Mouse (Mus musculus): ENCODE results near the gene Hoxd9.

Hoxd9 gene
- long read RNA-seq, experiment 1, partial matches to known transcripts: 0 of 3 reads
- long read RNA-seq, experiment 1, other reads (novel, unspliced or antisense): 0 of 3 reads
- long read RNA-seq, experiment 2, partial matches to known transcripts: 0 of 1 reads
- long read RNA-seq, experiment 2, other reads (novel, unspliced or antisense): 0 of 1 reads

DNA sequence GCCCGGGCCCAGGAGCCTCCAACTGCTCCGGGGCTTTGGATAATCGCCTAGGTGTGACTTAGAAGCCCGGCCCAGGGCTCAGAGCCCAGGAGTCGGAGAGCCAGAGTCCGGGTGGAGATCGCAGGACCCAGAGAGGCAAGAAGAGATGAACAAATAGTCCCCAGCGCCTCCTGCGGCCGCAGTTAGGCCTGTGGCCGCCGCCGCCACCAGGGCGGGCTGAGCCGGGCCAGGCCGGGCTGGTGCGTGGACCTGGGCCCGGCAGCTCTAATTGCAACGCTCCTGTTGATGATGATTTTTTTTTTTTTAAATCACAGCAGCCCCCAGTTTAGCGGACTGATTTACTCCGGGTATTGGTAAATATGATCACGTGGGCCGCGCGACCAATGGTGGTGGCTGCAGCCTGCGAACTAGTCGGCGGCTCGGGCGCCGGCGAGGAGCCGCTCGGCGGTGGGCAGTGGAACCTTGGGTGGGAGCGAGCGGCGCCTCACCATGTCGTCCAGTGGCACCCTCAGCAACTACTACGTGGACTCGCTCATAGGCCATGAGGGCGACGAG lies at the start of gene Hoxd9:
Gene Hoxd9 (plus strand): TSS at position 161 of the 555 bp plus-strand sequence.
- intact Hi-C loops (cut with DNase I): loop anchor here (10.0 kb wide), 1 partner anchor 617 kb away; no protein-coding TSS in a partner anchor

- intact Hi-C loops (cut with DNase I): loop anchor here (10.0 kb wide), 1 partner anchor 1378 kb away; the partner anchor contains the start of gene Sp9
Measured at GRCm38 (mm10) chr2:74652996-74653340, 44.6 kb upstream of the Hoxd9 start.

DNA sequence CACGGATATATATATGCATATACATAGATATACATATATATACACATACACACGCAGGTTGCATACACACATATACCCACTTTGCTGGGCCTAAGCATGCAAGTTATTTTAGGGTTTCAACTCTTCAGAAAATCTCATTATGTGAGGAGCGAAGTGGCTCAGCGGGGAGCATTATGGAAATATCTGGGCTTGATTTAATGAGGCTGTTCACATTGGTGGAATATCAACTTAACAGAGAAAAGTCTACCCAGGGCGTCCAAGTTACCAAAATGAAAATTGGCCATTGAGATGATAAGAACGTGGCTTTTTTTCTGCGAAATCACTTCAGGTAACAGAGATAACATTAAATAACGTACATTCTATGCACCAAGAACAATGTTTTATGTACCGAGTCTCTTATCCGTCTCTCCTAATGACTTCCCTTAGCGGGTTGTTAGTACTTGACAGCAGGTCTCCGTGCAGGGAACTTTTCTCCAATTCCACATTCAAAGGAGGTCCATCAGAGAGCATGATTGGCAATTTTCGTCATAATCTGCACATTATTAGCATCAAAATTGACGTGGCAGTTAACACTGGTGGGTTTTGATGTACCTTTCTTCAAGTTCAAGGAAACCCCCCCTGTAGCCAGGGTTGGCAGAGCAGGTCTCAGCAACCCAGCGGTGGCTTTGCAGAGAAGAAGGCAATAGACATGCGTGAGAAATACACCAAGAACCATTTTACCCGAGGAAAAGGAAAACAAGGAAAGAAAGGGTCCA lies 43.6 kb upstream of the Hoxd9 start:
- intact Hi-C loops (cut with DNase I): loop anchor here (10.0 kb wide), 1 partner anchor 1379 kb away; the partner anchor contains the start of gene Sp9

GRCm38 (mm10) chr2:74654743-74655419 lies 42.6 kb upstream of the Hoxd9 start:
- intact Hi-C loops (cut with DNase I): loop anchor here (10.0 kb wide), 1 partner anchor 1380 kb away; the partner anchor contains the start of gene Sp9

DNA sequence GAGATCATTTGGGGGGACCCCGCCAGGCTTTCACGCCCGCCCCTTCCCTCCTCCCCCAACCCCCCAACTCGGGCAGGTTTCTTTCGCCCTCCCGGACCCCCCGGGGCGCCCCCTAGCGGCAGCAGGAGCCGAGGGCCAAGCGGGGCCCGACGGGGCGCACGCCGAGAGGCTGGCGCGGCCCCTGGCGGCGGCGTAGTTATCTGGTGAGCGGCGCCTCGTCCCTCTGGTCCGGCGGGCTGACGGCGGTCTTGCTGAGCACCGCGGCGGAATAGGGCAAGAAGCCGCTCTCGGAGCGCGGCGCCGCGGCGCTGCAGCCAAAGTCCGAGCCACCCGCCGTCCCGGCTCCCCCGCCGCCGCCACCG lies 42.1 kb upstream of the Hoxd9 start:
- intact Hi-C loops (cut with DNase I): loop anchor here (10.0 kb wide), 1 partner anchor 1381 kb away; the partner anchor contains the start of gene Sp9

- intact Hi-C loops (cut with DNase I): loop anchor here (10.0 kb wide), 1 partner anchor 1381 kb away; the partner anchor contains the start of gene Sp9
Measured at GRCm38 (mm10) chr2:74655821-74656631, 41.5 kb upstream of the Hoxd9 start.

DNA sequence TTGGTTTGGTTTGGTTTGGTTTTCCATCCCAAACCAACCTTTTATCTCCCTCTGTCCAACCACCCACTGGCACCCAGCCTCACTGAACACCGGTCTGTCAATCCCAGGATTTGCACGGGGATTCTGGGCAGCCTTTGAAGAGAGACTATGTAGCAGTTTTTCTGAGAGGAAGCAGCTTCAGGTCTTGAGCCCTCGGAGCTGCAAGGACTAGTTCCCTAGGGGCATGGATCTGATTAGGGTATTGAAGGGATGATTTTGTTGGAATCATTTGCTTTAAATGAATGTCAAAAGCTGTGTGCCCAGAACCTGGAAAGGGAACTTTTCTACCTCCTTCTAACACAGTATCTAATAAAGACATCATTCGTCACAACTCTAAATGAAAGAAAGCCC lies 40.9 kb upstream of the Hoxd9 start:
- intact Hi-C loops (cut with DNase I): loop anchor here (10.0 kb wide), 1 partner anchor 1382 kb away; the partner anchor contains the start of gene Sp9

GRCm38 (mm10) chr2:74657251-74658023 lies 40.1 kb upstream of the Hoxd9 start:
- intact Hi-C loops (cut with DNase I): loop anchor here (10.0 kb wide), 1 partner anchor 1383 kb away; the partner anchor contains the start of gene Sp9

GRCm38 (mm10) chr2:74658024-74658666 lies 39.4 kb upstream of the Hoxd9 start:
- intact Hi-C loops (cut with DNase I): loop anchor here (10.0 kb wide), 1 partner anchor 1383 kb away; the partner anchor contains the start of gene Sp9

GRCm38 (mm10) chr2:74658667-74659371 lies 38.7 kb upstream of the Hoxd9 start:
- intact Hi-C loops (cut with DNase I): loop anchor here (10.0 kb wide), 1 partner anchor 1384 kb away; the partner anchor contains the start of gene Sp9

- intact Hi-C loops (cut with DNase I): loop anchor here (5.0 to 10.0 kb wide), 2 partner anchors 357 to 1385 kb away; partner anchors contain the start of gene Sp9
Measured at GRCm38 (mm10) chr2:74659507-74660005, 38.0 kb upstream of the Hoxd9 start, which contains the start of gene Evx2. Evx2 (minus strand) TSS chr2:74659557.

DNA sequence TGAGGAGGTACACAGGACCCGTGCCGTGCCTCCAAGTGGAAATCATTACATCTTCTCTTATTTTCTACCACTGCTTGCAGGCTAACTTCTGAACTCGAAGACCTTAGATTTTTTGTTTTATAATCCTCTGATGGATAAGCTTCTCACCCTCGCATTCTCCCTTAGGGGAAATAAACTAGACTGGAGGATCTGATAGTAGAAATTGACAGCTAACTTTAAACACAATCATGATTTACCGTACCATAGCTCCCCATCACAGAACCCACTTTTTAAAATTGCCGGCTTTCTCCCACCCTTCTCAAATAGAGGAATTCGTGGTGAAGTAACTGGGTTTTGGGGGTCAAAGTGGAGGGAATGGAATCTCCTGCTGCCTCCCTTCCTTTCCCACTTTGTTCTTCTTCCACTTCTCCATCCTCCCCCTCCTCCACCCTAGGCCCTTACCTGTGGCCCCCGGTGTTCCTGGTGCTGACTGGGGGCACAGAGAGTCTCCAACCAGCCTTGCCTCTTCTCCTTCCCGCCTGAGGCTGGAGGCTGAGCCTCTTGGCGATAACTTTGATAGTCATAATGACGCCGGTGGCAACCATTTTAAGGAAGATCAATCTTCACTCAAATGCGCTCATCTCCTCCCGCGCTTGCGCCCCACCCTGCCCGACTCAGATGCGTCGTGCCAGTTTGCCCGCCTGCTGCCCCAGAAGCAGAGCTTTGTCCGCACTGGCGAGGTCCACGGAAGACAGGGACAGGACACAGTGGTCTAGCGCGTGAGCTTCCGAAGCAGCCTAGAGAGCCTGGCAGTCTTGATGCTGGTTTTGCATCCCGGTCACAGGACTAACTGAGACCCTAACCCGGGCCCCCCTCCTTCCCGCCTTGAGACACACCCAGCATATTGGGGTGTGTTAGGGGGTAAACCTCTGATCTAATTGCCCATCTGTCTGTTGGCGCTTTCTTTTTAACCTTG lies 36.8 kb upstream of the Hoxd9 start:
- intact Hi-C loops (cut with DNase I): loop anchor here (5.0 kb wide), 1 partner anchor 358 kb away; no protein-coding TSS in a partner anchor

- intact Hi-C loops (cut with DNase I): loop anchor here (5.0 kb wide), 1 partner anchor 359 kb away; no protein-coding TSS in a partner anchor
Measured at GRCm38 (mm10) chr2:74661685-74662084, 35.8 kb upstream of the Hoxd9 start.

GRCm38 (mm10) chr2:74663291-74663925 lies 34.1 kb upstream of the Hoxd9 start:
- intact Hi-C loops (cut with DNase I): loop anchor here (5.0 kb wide), 1 partner anchor 361 kb away; no protein-coding TSS in a partner anchor

DNA sequence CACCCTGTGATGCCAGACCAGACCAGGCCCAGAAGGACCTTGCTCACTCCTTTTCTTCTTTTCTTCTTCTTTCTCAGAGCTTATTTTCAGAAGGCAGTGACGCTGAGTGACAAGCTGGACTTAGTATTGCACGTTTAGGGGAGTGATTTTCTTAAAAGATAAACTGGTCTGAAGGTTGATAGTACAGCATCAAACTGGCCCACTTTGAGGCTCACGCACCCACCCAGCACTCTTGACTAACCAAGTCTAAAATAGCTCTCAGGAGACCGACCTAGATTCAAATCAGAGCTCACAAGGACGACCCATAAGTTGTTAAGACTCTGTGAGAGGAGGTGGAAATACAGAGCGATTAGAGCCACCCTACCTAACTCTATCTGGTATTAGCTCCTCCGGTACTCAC lies 31.1 kb upstream of the Hoxd9 start:
- intact Hi-C loops (cut with DNase I): no loop called here

DNA sequence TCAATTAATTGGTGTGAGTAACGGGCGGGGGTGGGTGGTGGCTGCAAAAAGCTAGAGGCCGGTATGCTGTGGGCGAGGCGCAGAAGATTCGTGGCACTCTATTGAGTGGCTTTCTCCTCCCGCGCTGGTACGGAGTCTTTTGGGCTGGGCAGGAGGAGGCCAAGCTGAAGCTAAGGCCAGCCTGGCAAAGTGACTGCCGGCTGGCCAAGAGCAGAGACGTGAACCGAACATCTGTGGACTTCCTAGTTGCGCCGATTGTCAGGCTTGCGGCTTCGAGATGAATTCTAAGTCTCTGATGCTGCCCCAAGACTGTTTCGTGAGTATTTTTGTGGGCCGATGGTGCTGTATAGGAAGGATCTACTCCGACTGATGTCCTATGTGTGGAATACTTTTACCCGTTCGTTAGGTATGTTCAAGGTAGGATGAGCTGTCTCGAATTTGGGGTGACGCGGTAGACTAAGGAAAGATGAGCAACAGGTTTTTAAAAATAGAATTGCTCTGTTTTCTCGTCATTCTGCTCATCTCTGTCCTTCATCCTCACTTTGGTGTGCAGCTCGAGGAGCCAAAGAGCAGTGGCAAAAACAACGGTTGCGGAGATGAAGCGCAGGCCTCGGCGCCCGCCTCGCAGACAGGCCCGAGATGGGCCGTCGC lies 30.2 kb upstream of the Hoxd9 start:
- intact Hi-C loops (cut with DNase I): no loop called here

Data from adrenal gland (tissue).